Mouse (Mus musculus) E14TG2a.4 (cell line): ENCODE data around the gene Olfr1412.

Experiments
- CTCF ChIP-seq: conservative IDR thresholded peaks from 2 replicates; pipeline ENCODE4 v1.5.1; 2014; ENCODE audit warnings: low read length
- POU5F1 ChIP-seq: IDR thresholded peaks from 2 replicates; pipeline ENCODE4 v1.6.1; 2014; ENCODE audit warnings: low read length, borderline replicate concordance

DNA sequence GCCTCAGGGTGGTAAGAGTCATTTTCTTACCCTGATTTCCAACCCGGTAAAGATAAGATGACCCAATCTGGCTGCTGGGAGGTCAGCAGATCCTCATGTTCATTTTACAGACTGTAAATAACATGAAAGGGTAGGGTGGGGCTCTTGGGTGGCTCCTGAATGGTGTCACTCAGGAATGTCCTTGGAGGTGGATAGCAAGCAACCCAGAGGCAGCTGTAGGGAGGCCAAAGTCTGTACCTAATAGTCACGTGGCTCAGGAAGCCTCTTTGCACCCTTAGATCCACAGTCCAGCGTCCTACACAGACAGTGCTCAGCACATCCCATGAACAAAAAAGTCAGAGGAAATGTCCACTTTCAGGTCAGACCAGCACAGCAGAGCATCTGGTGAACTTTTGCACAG is 10.4 kb downstream of the Olfr1412 start:
- TF ChIP-seq CTCF (no peak), POU5F1 (no peak)
